Mouse (Mus musculus) Muller cell, postnatal 12 days (primary cell): ENCODE measurements around the gene Dlgap5.
"Not testable (repeated sequence)": the region's sequence is repeated elsewhere in the genome, so short reads cannot be mapped to it uniquely, and the experiment has no call there.

ENCODE experiments used
- DNase-seq: peaks from one replicate; pipeline ENCODE4 v3.0.0-alpha.2; 2015; ENCODE audit errors: inconsistent ontology term

Gene Dlgap5

GRCm38 (mm10) chr14:47417775-47418665 is at the start of gene Dlgap5:
TSS of gene Dlgap5 (minus strand) at chr14:47418407.
- DNase-seq = peak; percentile 97

- no peak for DNase-seq
Measured at GRCm38 (mm10) chr14:47465468-47466175, 47.4 kb upstream of the Dlgap5 start.

GRCm38 (mm10) chr14:47464426-47464825 is 46.2 kb upstream of the Dlgap5 start:
- DNase-seq = no peak

- DNase-seq = no peak
Measured at GRCm38 (mm10) chr14:47462877-47463460, 44.8 kb upstream of the Dlgap5 start.

GRCm38 (mm10) chr14:47462453-47462852 is 44.2 kb upstream of the Dlgap5 start:
- DNase-seq = no peak

- DNase-seq = no peak
Measured at GRCm38 (mm10) chr14:47461997-47462396, 43.8 kb upstream of the Dlgap5 start.

- DNase-seq = no peak
Measured at GRCm38 (mm10) chr14:47459556-47459955, 41.3 kb upstream of the Dlgap5 start.

- DNase-seq = not testable (repeated sequence)
Measured at GRCm38 (mm10) chr14:47450121-47450520, 31.9 kb upstream of the Dlgap5 start, which contains the start of gene Fbxo34. TSS of gene Fbxo34 (plus strand) at chr14:47450421.

GRCm38 (mm10) chr14:47445331-47446095 is 27.3 kb upstream of the Dlgap5 start:
- no peak for DNase-seq

- no peak for DNase-seq
Measured at GRCm38 (mm10) chr14:47444907-47445306, 26.7 kb upstream of the Dlgap5 start.

GRCm38 (mm10) chr14:47438947-47439346 is 20.7 kb upstream of the Dlgap5 start:
- DNase-seq = no peak

- no peak for DNase-seq
Measured at GRCm38 (mm10) chr14:47432987-47433386, 14.8 kb upstream of the Dlgap5 start.

- no peak for DNase-seq
Measured at GRCm38 (mm10) chr14:47422466-47422865, 4.3 kb upstream of the Dlgap5 start.

GRCm38 (mm10) chr14:47421606-47422005 is 3.4 kb upstream of the Dlgap5 start:
- no peak for DNase-seq

GRCm38 (mm10) chr14:47419723-47420276 is 1.6 kb upstream of the Dlgap5 start:
- no peak for DNase-seq

- no peak for DNase-seq
Measured at GRCm38 (mm10) chr14:47419034-47419625, 923 bp upstream of the Dlgap5 start.

GRCm38 (mm10) chr14:47418666-47418991 is 422 bp upstream of the Dlgap5 start:
- no peak for DNase-seq

- DNase-seq = no peak
Measured at GRCm38 (mm10) chr14:47417346-47417745, 861 bp downstream of the Dlgap5 start.

GRCm38 (mm10) chr14:47406000-47406399 is 12.2 kb downstream of the Dlgap5 start:
- no peak for DNase-seq

GRCm38 (mm10) chr14:47402735-47403134 is 15.5 kb downstream of the Dlgap5 start:
- no peak for DNase-seq

GRCm38 (mm10) chr14:47396165-47396652 is 22.0 kb downstream of the Dlgap5 start:
- DNase-seq = peak; percentile 26
